Mouse (Mus musculus) right cerebral cortex, adult 18-20 months (tissue): ENCODE results near the gene Zfp513.

ENCODE experiments used
- DNase-seq: peaks from one replicate; pipeline ENCODE4 v3.0.0; 2022; ENCODE audit warnings: mixed read lengths

Zfp513 gene

DNA sequence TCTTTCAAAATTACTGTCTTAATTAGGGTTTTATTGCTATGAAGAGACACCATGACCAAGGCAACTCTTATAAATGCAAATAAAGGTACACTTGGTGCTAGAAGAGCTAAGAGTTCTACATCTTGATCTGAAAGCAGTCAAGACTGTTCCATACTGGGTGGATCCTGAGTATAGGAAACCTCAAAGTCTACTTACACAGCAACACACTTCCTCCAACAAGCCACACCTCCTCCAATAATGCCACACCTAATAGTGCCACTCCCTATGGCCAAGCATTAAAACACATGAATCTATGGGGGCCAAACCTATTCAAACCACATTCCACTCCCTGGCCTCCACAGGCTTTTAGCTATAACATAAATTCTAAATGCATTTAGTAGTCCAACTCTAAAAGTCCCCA lies 39.6 kb downstream of the Zfp513 start:
- DNase-seq = no peak

DNA sequence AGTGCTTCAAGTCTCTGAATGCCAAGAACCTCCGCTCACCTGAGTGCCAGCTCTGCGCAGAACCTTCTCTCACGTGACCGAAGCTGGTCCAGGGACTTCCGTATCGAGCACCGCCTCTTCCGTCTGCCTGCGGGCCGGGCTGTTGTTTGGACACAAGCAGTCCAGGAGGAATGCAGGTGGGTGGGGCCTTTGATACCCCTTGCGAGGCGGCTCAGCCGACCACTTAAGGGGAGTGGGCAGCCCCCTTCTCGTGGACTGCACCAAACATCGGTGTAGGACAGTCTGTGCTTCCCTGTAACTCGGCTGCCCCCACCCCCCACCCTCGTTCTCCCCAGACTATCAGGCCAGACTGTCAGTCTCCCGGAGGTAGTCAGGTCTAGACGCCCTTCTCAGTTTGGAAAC lies 48.0 kb downstream of the Zfp513 start, which contains the start of gene Mpv17:
Mpv17 (minus strand) TSS at position 100 of the 402 bp plus-strand sequence.
- peak; percentile 87 for DNase-seq

DNA sequence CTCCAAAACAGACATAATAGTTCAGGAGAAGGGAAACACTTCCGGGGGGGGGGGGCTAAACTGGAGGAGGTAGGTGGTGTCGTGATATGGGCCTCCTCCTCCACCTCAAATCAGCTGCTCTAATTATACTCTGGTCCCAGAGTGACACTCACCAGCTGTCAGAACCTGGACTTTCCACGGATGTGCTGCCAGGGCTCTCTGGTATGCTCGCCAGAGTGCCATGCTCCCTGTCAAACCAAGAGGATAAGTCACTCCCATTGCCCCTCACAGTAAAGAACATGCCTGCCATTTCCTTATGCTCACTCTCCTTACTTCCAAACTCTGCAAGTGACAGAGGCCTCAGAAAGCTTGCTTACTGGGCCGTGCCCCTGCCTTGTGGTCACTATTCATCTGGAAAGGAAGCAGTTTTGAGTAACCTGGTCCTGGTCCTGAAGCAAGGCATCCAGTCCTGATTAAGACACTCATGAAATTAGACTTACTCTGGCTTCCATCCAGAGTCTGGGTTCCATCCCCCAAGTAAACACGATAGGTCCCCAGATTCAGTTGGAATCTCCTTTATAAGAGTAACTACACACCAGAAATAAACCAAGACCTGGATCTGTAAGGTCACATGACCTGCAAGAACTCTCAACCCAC lies 48.5 kb downstream of the Zfp513 start:
- DNase-seq = no peak

DNA sequence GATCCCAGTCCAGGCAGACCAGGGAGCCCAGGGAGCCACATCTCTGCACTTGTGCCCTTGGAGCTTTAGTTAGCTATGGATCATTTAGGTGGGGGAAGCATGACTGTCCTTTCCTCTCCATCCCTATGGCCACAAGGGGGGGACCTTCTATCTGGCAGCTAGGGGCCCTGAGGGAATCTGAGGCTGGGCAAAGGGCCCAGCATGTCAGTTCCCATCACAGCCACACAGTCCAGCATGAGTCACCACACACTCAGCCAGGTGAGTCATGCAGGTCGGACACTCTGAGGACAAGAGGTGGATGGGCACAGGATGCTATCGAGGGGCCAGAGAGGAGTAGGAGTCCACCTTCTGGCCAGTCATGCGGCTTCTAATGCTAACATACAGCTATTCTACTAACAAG lies 50.4 kb downstream of the Zfp513 start:
- DNase-seq = no peak

DNA sequence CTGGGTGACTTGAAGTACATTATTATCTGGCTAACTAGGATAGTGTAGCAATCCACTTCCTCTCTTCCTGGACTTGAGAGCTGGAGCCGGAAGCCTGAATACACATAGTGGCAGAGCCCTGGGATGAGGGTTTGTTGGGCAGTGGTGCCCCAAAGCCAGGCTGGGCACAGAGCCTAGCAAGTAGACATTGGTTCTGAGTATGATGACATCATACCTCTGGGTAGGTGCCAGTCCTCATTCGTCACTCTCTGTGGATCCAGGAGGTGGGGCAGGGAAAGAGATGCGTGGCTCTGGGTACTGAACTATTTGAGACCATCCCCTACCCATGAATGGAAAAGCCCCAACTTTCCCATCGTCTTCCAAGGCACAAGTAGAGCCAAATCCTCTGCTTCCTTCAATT lies 52.3 kb downstream of the Zfp513 start:
- DNase-seq = no peak
